Mouse (Mus musculus) limb, embryonic 14.5 days (tissue): Measurements from ENCODE around the gene Rnpep. TPM values are rescaled to one million over a fixed set of nuclear protein-coding genes. Genes with fewer than 3 reads are reported as not detected.
A peak's percentile ranks its signal among the peaks of the same experiment; 100 is the strongest.
"Not testable (repeated sequence)": the region's sequence is repeated elsewhere in the genome, so short reads cannot be mapped to it uniquely, and the experiment has no call there.

Experiments used
- ATAC-seq: fragments of 200-750 bp; cut with Nextera tagmentation; 2 replicates; pipeline ENCODE4 v1.8.0; 2017; ENCODE audit warnings: low read depth, moderate number of reproducible peaks, moderate TSS enrichment; ENCODE audit not compliant: low FRiP score
- DNase-seq: peaks from one replicate; pipeline ENCODE4 v3.0.0-alpha.2; 2015; ENCODE audit warnings: low spot score
- H3K27ac ChIP-seq: fragments of 300-500 bp; sonication (generic); replicated peaks from 2 replicates; pipeline ENCODE4 v1.5.1; 2014; ENCODE audit warnings: low read depth, mild to moderate bottlenecking, low read length, moderate library complexity, mixed read lengths
- H3K27me3 ChIP-seq: fragments of 300-500 bp; sonication (generic); 2 replicates; pipeline ENCODE4 v1.6.1; 2014; ENCODE audit warnings: low read length, mixed read lengths; ENCODE audit not compliant: control insufficient read depth, insufficient read depth
- H3K36me3 ChIP-seq: fragments of 300-500 bp; sonication (generic); 2 replicates; pipeline ENCODE4 v1.6.1; 2014; ENCODE audit warnings: mild to moderate bottlenecking, low read length, moderate library complexity, mixed read lengths; ENCODE audit not compliant: control insufficient read depth, insufficient read depth
- H3K4me1 ChIP-seq: fragments of 300-500 bp; sonication (generic); 2 replicates; pipeline ENCODE4 v1.6.1; 2014; ENCODE audit warnings: antibody characterized with exemption, low read length, mixed read lengths; ENCODE audit not compliant: control insufficient read depth, insufficient read depth
- H3K4me2 ChIP-seq: fragments of 300-500 bp; sonication (generic); replicated peaks from 2 replicates; pipeline ENCODE4 v1.6.1; 2014; ENCODE audit warnings: low read depth, mild to moderate bottlenecking, low read length, moderate library complexity; ENCODE audit not compliant: severe bottlenecking
- H3K4me3 ChIP-seq: fragments of 300-500 bp; sonication (generic); replicated peaks from 2 replicates; pipeline ENCODE4 v1.5.1; 2014; ENCODE audit warnings: low read length
- H3K9ac ChIP-seq: fragments of 300-500 bp; sonication (generic); 2 replicates; pipeline ENCODE4 v1.6.1; 2014; ENCODE audit warnings: mild to moderate bottlenecking, low read depth, low read length, moderate library complexity; ENCODE audit not compliant: severe bottlenecking
- H3K9me3 ChIP-seq: fragments of 300-500 bp; sonication (generic); 2 replicates; pipeline ENCODE4 v1.6.1; 2016; ENCODE audit warnings: low read length; ENCODE audit not compliant: control insufficient read depth
- POLR2A ChIP-seq: fragments of 200-500 bp; IDR thresholded peaks from 2 replicates; pipeline ENCODE4 v1.8.0; 2012; ENCODE audit warnings: inconsistent platforms, mild to moderate bottlenecking, moderate library complexity, borderline replicate concordance; ENCODE audit not compliant: insufficient read depth, insufficient read length; ENCODE audit errors: extremely low read depth
- WGBS: fragments of 180-500 bp; shearing (Covaris S2); extraction: QIAGEN DNeasy Blood & Tissue Kit; methylation state at CpG from one replicate; pipeline ENCODE4 v1.1.7; 2014; 5-methylcytosine and 5-hydroxymethylcytosine counted together
- polyA plus RNA-seq, 2 experiments: library from polyadenylated mRNA; depleted of rRNA in 1 of 2; stranded (reverse) in 1 of 2; unstranded in 1 of 2; fragments of >200 nt; fragmentation: Nextera tagmentation in 1 of 2; extraction: Ambion mirVana in 1 of 2; gene quantifications; 2 replicates each; pipeline versions ENCODE4 v1.2.1 to v1.2.3; 2012 to 2014

The Rnpep gene
- polyA plus RNA-seq, 2 experiments: 39.4 to 77.0 TPM

- H3K27ac ChIP-seq: no peak overlapping the region
- DNase-seq (no peak), ATAC-seq (no peak)
- no peak overlapping the region for H3K4me2 ChIP-seq
- H3K9me3 ChIP-seq: no peaks in the 10 kb centered on the region
- 65% methylated on average over 8 of the region's 8 CpGs for WGBS
- TF ChIP-seq POLR2A: no peak
- no peaks in the 10 kb centered on the region for H3K27me3 ChIP-seq
- no peak overlapping the region for H3K4me3 ChIP-seq
- no peak overlapping the region for H3K9ac ChIP-seq
- H3K4me1 ChIP-seq: no peaks in the 10 kb centered on the region
- H3K36me3 ChIP-seq: no peaks in the 10 kb centered on the region
Measured at GRCm38 (mm10) chr1:135251405-135251804, 32.5 kb downstream of the Rnpep start.

- Histone ChIP-seq H3K4me2 (no peak overlapping the region), H3K27ac (no peak overlapping the region), H3K9ac (no peak overlapping the region), H3K36me3 (no peaks in the 10 kb centered on the region), H3K9me3 (no peaks in the 10 kb centered on the region), H3K27me3 (no peaks in the 10 kb centered on the region), H3K4me1 (no peaks in the 10 kb centered on the region), H3K4me3 (no peak overlapping the region)
- TF ChIP-seq POLR2A: no peak
- DNase-seq: no peak
- 87% methylated on average over 2 of the region's 3 CpGs for WGBS
- ATAC-seq: no peak
Measured at GRCm38 (mm10) chr1:135250706-135251105, 33.2 kb downstream of the Rnpep start.

GRCm38 (mm10) chr1:135248434-135248850, 35.4 kb downstream of the Rnpep start:
- 6% methylated on average over 15 of the region's 15 CpGs for WGBS
- DNase-seq: no peak
- Histone ChIP-seq H3K27me3 (no peaks in the 10 kb centered on the region), H3K4me3 (peak overlapping the region; percentile 15), H3K4me2 (peak overlapping the region; percentile 37), H3K4me1 (no peaks in the 10 kb centered on the region), H3K9ac (no peak overlapping the region), H3K27ac (no peak overlapping the region), H3K36me3 (no peaks in the 10 kb centered on the region), H3K9me3 (no peaks in the 10 kb centered on the region)
- TF ChIP-seq POLR2A: no peak
- ATAC-seq: no peak

- Histone ChIP-seq H3K36me3 (no peaks in the 10 kb centered on the region), H3K4me3 (no peak overlapping the region), H3K27ac (no peak overlapping the region), H3K9me3 (no peaks in the 10 kb centered on the region), H3K9ac (no peak overlapping the region), H3K4me1 (no peaks in the 10 kb centered on the region), H3K27me3 (no peaks in the 10 kb centered on the region), H3K4me2 (no peak overlapping the region)
- no peak for ATAC-seq
- TF ChIP-seq POLR2A: no peak
- no peak for DNase-seq
- 78% methylated on average over 8 of the region's 8 CpGs for WGBS
Measured at GRCm38 (mm10) chr1:135244014-135244413, 39.9 kb downstream of the Rnpep start.

GRCm38 (mm10) chr1:135240206-135240605, 43.7 kb downstream of the Rnpep start:
- not testable (repeated sequence) for DNase-seq, ATAC-seq, H3K27me3 ChIP-seq, H3K4me1 ChIP-seq, H3K36me3 ChIP-seq, H3K4me2 ChIP-seq, H3K9ac ChIP-seq, H3K9me3 ChIP-seq, H3K27ac ChIP-seq, H3K4me3 ChIP-seq
- 89% methylated on average over 4 of the region's 4 CpGs for WGBS
